Mouse (Mus musculus): ENCODE measurements at regions not wholly inside any gene's neighbourhood (a gene's known extent, or its start where the extent isn't known, plus 50 kb on each side); places are given as distances from the start of the nearest gene placed in this dataset.
A peak's percentile ranks its signal among the peaks of the same experiment; 100 is the strongest.

- DNase-seq (ENCODE audit: low spot score in 2 of 2) = no peak
Measured at GRCm38 (mm10) chr15:50423082-50423665, 3461.5 kb upstream of the Gm7489 start.

- no peak for DNase-seq (ENCODE audit: low spot score in 2 of 2)
Measured at GRCm38 (mm10) chr15:50449604-50450003, 3435.1 kb upstream of the Gm7489 start.

GRCm38 (mm10) chr15:50472626-50473025 lies 3412.1 kb upstream of the Gm7489 start:
- DNase-seq (ENCODE audit: low spot score in 2 of 2) = no peak

- DNase-seq (ENCODE audit: low spot score in 2 of 2) = no peak
Measured at GRCm38 (mm10) chr15:50498716-50499115, 3386.0 kb upstream of the Gm7489 start.

- DNase-seq (ENCODE audit: low spot score in 2 of 2) = no peak
Measured at GRCm38 (mm10) chr15:50507999-50508624, 3376.6 kb upstream of the Gm7489 start.

GRCm38 (mm10) chr15:50513036-50513435 lies 3371.7 kb upstream of the Gm7489 start:
- DNase-seq (ENCODE audit: low spot score in 2 of 2) = no peak

GRCm38 (mm10) chr15:50524841-50525240 lies 3359.9 kb upstream of the Gm7489 start:
- DNase-seq (ENCODE audit: low spot score in 2 of 2) = no peak

GRCm38 (mm10) chr15:50534490-50534889 lies 3350.2 kb upstream of the Gm7489 start:
- DNase-seq (ENCODE audit: low spot score in 2 of 2) = no peak

GRCm38 (mm10) chr15:50563611-50564010 lies 3321.1 kb upstream of the Gm7489 start:
- peak in 1 of 2 experiments; percentile 26 for DNase-seq (ENCODE audit: low spot score in 2 of 2)

- DNase-seq (ENCODE audit: low spot score in 2 of 2) = no peak
Measured at GRCm38 (mm10) chr15:50580811-50581210, 3303.9 kb upstream of the Gm7489 start.

GRCm38 (mm10) chr15:50583951-50584350 lies 3300.8 kb upstream of the Gm7489 start:
- DNase-seq (ENCODE audit: low spot score in 2 of 2) = no peak

- DNase-seq (ENCODE audit: low spot score in 2 of 2) = no peak
Measured at GRCm38 (mm10) chr15:50585496-50585895, 3299.2 kb upstream of the Gm7489 start.

Data from right cerebral cortex, postnatal 10 days (tissue).